Mouse (Mus musculus) left cerebral cortex, postnatal 10 days (tissue): ENCODE measurements at regions not wholly inside any gene's neighbourhood (a gene's known extent, or its start where the extent isn't known, plus 50 kb on each side); places are given as distances from the start of the nearest gene placed in this dataset.

Experiments used
- DNase-seq, 2 experiments: peaks; one replicate each; pipeline ENCODE4 v3.0.0; 2021 to 2022; ENCODE audit warnings: low spot score in 2 of 2, mixed read lengths in 1 of 2; ENCODE audit errors: extremely low spot score in 1 of 2
- intact Hi-C: fragments of 180-260 bp; cut with DNase I; formaldehyde crosslinking; loops from one replicate; pipeline ENCODE4 v1.15.1; 2025

GRCm38 (mm10) chr8:4411126-4411525 is 81.7 kb upstream of the Cers4 start:
- intact Hi-C loops: loop anchor here (5.0 kb wide), 2 partner anchors 81 to 176 kb away; partner anchors contain the start of gene Cers4
- peak; percentile 37 to 46 for DNase-seq

- intact Hi-C loops: loop anchor here (5.0 kb wide), 2 partner anchors 80 to 175 kb away; partner anchors contain the start of gene Cers4
- no peak for DNase-seq
Observed at GRCm38 (mm10) chr8:4411836-4412235, 81.0 kb upstream of the Cers4 start.

GRCm38 (mm10) chr8:4413206-4413605 is 79.6 kb upstream of the Cers4 start:
- no peak for DNase-seq
- intact Hi-C loops: loop anchor here (5.0 kb wide), 2 partner anchors 79 to 174 kb away; partner anchors contain the start of gene Cers4

GRCm38 (mm10) chr8:4413764-4414163 is 79.1 kb upstream of the Cers4 start:
- intact Hi-C loops: loop anchor here (5.0 kb wide), 2 partner anchors 79 to 174 kb away; partner anchors contain the start of gene Cers4
- no peak for DNase-seq

- intact Hi-C loops: no loop called here
- DNase-seq: no peak
Observed at GRCm38 (mm10) chr8:4417141-4417540, 75.7 kb upstream of the Cers4 start.

GRCm38 (mm10) chr8:4433161-4433560 is 59.7 kb upstream of the Cers4 start:
- DNase-seq: no peak
- intact Hi-C loops: no loop called here

- DNase-seq: no peak
- intact Hi-C loops: no loop called here
Observed at GRCm38 (mm10) chr8:4436546-4436945, 56.3 kb upstream of the Cers4 start.
